Mouse (Mus musculus) T-helper 17 cell (primary cell): ENCODE measurements around the gene Il27.

Experiments
- in situ Hi-C, 2 experiments: fragments of 300-600 bp; cut with MboI, MseI; formaldehyde crosslinking; loops; 1 replicate in 1 of 2; 2 replicates in 1 of 2; pipeline ENCODE4 v1.15.1; 2025; ENCODE audit warnings: high pct_unique_total_duplicates in 2 of 2

Gene Il27

DNA sequence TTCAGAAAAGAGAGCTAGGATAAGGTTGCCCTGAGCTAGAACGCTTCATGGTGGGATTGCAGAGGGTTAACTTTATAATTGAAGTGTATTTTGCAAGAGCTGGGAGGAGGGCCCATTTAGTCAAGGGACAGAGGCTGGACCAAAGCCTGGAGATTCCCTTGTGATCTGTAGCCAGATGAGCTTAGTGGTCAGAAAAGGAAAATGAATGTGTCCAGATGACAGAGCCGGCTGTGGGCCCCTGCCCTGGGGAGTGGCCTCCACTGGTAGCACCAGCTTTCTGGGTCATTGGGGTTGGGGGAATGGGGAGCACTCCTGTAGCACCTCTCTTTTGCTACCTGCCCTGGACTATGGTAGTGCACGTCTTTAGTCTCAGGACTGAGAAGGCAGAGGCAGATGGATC is 12.3 kb upstream of the Il27 start:
- in situ Hi-C loops, result no loop called here

DNA sequence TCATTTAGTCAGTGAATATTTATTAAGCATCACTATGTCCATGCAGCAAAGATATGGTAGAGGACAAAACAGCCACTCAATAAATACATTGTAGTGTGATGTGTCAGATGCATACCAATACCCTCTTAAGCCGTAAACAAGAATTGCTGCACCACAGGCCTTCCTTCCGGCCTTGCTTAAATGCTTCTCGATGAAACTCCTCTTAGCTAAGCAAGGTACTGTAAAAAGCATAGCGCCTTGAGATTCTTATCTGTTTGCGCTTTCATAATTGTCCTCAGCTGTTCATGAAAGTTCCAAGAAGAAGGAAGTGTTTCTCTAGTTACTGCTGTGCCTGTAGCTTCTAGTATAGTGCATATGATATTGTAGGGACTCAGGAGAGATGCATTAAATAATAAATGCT is 11.9 kb upstream of the Il27 start:
- in situ Hi-C loops, result no loop called here

DNA sequence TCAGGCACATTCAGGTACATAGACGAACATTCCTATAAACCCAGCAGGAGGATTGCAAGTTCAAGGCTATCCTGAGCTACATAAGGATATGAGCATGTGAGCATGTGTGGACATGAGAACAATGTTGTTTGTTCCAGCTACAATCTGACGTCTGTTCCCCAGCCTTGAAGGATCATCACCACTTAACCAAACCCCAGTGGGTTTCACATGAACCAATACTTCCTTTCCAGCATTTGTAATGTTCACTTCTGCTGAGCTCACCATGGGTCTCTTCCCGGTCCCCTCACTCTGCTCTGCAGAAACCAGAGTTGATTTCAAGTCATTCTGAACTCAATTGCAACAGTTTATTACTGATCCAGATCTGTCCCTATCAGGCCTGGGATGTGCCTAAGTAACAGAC is 7.9 kb upstream of the Il27 start:
- in situ Hi-C loops, result no loop called here

DNA sequence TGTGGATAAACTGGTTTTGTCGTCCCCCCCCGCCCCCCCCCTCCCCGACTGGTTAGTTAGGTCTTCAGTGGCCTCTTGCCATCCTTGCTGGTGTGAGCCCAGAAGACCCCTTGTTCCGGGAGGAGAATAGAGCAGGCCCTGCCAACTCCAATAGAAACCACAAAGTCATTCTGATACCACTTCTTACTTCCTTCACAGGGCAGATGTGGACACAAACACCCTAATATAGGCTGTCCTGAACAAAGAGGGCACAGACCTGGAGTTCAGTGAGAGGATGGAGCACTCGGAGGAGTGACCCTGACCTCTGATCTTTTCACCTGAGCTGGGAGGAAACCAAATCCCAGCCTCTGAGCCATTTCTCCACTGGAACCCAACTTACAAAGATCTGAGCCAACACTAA is 7.2 kb upstream of the Il27 start:
- in situ Hi-C loops, result no loop called here

DNA sequence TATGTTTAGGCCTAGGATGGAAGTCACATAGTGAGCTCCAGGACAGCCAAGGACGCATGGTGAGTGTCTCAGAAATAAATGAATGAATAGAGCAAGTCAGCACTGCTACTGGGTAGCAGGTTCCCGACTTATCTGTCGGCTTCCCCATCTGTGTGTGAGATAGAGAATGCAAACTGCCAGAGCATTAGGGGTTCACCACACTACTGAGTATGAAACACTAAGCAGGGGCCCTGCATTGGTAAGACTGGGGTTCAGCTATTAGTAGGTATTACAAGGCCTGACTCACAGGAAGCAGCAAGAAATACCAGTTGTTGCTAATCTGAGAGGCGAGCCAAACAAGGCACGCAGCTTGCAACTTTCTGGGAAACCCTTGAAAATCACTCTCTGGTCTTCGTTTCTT is 4.2 kb upstream of the Il27 start:
- in situ Hi-C loops, result no loop called here

DNA sequence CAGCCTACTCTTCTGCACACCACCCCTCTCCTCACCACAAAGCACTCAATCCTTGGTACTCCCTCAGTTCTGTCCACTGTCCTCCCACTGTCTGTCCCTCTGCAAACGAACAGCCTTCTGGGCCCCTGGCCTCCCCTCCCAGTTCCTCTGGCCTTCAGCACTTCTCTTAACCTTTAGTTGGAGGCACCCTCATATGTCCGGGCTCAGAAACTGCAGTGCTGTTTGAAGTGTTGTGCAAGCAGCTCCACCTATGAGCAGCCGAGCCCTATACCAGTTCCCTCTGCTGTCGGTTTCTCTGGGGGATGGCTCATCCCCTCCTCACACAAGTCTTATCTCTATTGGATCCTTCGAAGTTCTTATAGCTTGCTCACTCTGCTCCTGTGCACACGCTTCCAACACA is 1.7 kb upstream of the Il27 start:
- in situ Hi-C loops, result no loop called here

DNA sequence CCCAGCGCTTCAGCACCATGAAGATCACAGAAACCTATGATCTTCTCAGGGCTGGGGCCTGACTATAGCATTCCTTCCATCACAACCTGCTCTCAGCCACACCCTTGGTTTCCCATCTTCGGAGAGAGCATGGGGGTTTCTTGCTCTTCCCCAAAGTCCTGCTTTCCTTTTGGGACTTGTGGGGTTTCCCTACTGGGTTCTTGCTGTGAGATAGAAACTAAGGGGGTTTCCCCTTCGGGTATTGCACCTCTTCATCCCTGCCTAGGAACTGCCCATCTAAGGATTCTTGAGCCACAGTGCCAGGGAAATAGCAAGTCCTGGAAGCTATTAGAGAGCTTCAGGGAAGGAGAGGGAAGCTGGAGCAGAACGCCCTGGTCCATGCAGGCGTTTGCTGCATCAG is 1.1 kb upstream of the Il27 start:
- in situ Hi-C loops, result no loop called here

DNA sequence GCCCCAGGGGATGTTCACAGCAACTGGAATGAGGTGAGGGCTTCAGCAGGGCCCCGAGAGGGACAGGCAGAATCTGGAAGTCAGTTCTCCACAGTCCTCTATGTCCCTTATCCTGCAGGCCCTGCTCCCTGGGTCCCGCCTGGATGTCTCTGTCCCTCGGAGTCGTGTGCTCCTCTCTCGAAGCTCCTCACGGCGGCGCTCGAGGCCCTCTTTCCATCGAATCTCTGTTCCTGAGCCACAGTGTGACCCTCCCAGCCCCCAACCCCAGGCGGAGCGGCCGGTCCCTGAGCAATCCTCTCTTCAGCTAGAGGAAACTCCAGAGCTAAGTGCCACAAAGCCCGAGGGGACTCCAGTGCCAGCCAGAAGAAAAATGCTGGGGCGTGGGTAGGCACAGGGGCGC is 7.0 kb downstream of the Il27 start:
- in situ Hi-C loops, result loop anchor here in 1 of 2 experiments (10.0 kb wide), 1 partner anchor 1937 kb away; the partner anchor contains the start of gene Bag3

DNA sequence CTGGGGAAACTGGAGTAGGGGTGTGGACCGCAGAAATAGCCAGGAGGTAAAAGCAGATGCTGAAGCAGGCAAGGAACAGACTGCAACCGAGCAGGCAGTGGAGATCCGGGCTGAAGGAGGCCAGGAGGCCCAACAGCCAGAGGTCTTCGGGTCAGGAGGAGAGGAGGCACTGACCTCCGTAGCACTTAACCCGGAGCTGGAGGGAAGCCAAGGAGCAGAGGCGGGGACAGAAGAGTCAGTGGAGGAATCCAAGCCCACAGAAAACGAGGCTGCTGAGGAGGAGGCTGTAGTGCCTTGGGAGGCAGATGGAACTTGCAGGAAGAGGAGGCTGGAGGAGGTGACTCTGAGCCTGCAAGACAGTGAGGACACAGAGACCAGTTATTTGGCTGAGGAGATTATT is 7.9 kb downstream of the Il27 start:
- in situ Hi-C loops, result loop anchor here in 1 of 2 experiments (10.0 kb wide), 1 partner anchor 1938 kb away; the partner anchor contains the start of gene Bag3

DNA sequence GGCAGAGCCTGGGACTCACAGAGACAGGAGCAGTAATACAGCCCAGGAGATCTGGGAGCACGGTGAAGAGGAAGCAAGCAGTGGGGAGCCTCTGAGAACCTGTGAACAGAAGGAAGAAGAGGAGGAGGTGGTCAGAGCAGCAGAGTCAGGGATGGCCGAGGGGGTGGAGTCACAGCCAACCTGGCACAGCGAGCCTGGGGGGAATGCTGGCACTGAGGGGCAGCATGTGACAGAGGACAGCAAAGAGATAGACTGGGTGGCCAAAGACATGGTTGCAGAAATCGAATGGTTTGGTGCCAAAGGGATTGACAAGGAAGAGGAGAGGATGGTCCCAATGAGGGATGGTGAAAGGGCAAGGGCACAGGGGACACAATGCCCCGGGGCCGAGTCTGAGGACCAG is 9.0 kb downstream of the Il27 start, which contains the start of gene Cln3:
Gene Cln3 (minus strand): TSS at position 101 of the 400 bp plus-strand sequence.
- in situ Hi-C loops, result loop anchor here in 1 of 2 experiments (10.0 kb wide), 1 partner anchor 1939 kb away; the partner anchor contains the start of gene Bag3

DNA sequence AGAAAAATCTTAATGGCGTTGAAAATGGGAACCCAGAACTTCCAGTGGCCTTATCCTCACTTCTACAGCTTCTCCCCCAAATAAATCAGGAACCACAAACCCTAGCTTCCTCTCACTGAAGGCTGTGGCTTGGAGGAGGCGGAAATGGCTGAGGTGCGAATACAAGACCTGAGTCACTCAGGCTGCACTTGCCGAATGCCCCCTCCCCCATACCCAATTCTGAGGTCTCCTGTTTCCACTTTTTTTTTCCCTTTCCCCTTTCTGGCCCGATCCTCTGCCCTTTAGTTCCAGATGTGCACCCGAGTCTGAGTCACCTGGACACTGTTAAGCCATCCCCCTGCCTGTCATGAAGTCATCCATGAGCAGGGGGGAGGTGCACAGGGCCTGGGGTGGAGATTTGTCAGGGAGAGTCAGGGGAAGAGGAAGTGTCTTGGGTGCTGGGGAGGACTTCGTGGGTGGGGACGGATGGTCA is 10.2 kb downstream of the Il27 start, which contains the start of gene Apobr:
Gene Apobr (plus strand): TSS at position 437 of the 472 bp plus-strand sequence.
- in situ Hi-C loops, result loop anchor here in 1 of 2 experiments (10.0 kb wide), 1 partner anchor 1940 kb away; the partner anchor contains the start of gene Bag3

DNA sequence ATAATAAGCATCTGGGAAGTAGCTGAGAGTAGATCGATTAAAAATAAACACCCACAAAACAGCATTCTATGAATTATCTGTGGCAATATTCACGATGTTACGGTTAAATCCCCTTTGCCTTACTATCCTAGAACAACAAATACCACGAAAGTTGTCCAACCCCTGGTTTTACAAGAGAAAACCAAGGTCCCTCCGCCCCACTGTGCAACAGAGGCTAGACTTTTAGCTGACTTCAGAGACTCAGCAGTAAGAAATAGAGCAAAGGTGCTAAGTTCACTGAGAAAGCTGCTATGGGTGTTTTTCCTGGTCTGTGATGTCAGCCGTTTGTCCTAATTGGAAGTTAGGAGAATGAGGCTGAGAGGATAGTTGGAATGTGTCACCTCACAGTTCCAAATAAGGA is 11.0 kb downstream of the Il27 start:
- in situ Hi-C loops, result loop anchor here in 1 of 2 experiments (10.0 kb wide), 1 partner anchor 1941 kb away; the partner anchor contains the start of gene Bag3

DNA sequence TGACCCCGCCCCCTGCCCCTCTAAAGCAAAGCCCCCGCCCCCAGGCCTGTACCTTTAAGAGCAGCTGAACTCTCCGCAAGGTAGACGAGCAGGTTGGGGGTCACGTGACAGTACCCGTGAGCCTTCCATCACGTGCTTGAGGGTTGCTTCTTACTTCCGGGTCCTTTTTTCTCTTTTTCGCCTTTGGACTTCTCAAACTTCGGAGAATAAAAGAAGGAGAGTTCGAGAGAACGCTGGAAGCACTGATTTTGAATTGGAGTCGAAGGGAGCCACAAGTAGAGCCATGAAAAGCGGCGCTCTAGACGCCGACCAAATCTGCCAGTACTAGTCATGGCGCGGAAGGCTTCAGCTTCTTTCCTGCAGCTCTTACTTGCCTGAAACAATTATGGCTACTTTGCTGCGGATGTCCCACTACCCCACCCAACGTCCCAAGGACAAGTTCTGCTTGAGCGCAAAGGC is 11.5 kb downstream of the Il27 start:
- in situ Hi-C loops, result loop anchor here in 1 of 2 experiments (10.0 kb wide), 1 partner anchor 1942 kb away; the partner anchor contains the start of gene Bag3

DNA sequence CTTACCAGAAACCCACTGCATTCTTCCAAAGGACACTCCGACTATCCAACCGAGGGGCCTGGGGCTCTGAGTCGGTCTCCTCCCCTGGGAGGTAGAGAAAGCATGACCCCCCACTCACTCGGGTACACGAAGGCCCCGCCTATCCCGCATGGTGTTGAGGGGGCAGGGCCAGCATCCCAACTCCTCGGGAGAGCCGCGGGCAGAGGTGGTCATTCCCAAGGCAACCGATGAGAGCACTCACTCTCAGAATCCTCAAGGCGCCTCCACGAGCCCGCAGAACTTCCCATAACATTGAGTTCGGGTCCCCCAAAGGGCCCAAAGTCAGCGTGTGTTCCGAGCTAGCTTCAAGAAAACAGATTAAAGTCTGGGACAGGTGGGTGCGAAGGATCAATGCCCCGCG is 12.0 kb downstream of the Il27 start:
- in situ Hi-C loops, result loop anchor here in 1 of 2 experiments (10.0 kb wide), 1 partner anchor 1942 kb away; the partner anchor contains the start of gene Bag3

DNA sequence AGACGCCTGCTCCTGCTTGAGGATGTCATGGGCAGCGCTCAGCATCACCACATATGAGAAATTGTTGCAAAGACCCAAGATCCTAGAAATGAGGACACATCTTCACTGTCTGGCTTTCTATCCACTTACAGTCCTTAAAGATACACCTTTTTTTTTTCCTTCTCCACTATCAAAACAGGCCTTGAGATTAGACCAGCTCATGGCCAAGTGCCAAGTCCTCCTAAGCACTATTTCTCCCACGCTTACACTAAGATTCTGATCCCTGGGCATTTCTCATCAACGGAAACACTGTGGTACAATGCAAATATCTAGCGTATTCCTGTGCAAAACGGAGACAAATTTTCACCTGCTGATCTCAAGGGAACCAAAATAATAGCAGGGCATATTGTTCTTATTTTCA is 13.1 kb downstream of the Il27 start:
- in situ Hi-C loops, result loop anchor here in 1 of 2 experiments (10.0 kb wide), 1 partner anchor 1943 kb away; the partner anchor contains the start of gene Bag3

DNA sequence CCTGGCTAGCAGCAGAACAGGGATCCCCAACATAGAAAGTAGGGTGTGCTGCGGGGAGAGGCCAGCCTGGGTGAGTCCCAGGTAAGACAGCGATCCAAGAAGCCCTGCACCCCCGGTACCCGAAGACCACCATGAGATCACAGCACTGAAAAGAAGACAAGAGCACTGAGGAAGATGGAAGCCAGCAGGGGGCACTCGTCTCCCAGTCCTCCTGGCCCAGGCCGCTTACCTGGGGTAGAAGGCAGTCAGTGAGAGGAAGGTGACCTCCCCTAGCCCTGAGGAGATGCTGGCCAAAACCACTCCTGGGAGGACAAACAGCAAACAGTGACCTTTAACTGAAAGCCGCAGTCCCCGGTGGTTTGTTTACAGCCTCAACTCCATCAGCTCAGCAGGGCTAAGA is 15.6 kb downstream of the Il27 start:
- in situ Hi-C loops, result loop anchor here (5.0 to 10.0 kb wide), 2 partner anchors 56 to 58 kb away; partner anchors contain the start of gene Nupr1 (in 1 of the 2)

DNA sequence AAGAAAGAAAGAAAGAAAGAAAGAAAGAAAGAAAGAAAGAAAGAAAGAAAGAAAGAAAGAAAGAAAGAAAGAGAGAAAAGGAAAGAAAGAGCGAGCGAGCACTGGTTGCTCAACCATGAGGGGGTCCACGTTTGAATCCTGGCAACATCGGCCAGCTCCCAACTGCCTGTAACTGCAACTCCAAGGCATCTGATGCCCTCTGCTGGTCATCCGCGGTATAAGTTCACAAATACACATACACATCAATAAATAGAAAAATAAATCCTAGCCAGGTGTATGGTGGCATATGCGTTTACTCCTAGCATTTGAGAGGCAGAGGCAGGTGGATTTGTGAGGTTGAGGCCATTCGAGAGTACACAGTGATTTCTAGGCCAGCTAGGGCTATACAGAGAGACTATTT is 17.8 kb downstream of the Il27 start:
- in situ Hi-C loops, result loop anchor here (5.0 to 10.0 kb wide), 2 partner anchors 58 to 60 kb away; partner anchors contain the start of gene Nupr1 (in 1 of the 2)

DNA sequence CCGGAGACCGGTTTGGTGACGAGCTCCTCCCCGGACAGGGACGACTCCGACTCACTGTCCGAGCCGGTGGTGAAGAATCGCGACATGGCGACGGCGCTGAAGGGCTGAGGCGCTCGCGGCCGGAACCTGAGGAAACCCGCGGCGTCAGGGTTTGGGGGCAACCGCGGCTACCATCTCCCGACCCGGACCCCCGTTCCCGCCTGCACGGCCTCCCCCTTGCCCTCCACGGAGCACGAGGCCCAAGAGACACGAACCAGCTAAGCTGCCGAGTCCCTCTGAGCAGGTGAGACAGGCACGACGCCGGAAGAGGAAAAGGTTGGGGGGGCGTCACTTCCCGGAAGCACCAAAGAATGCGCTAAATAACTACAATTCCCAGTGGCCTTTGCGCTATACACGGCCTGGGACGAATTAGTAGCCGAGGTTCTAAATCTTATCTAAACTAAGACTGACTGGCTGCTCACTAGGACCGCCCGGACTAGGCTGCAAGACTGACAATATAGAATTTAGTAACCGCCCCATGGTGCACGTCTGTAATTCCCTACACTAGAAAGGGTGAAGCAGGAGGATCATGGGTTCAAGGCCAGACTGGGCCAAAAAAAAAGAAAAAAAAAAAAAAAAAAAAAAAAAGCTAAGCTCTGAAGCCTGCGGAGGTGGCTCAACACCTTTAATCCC is 28.5 kb downstream of the Il27 start, which contains the start of gene Eif3c:
Gene Eif3c (minus strand): TSS at position 318 of the 672 bp plus-strand sequence.
- in situ Hi-C loops, result loop anchor here in 1 of 2 experiments (25.0 kb wide), 1 partner anchor 971 kb away; no protein-coding TSS in a partner anchor

DNA sequence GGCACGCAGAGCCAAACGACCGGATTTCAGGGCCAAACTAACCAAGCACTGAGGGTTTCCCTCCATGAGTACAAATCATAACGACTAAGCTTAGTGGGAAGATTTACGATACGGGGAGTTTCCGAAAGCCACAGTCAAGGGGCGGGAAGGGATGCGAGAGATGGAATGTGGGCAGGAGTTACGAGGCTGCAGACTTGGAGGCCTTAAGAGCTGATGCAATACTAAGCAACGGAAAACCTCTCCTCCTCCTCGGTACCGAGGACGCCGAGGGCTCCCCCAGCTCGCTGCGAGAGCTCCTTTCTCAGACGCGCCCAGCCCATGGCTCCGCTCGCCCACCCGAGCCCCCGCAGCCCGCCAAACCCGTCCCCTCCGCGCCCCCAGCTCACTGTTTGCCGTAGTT is 29.0 kb downstream of the Il27 start:
- in situ Hi-C loops, result loop anchor here in 1 of 2 experiments (25.0 kb wide), 1 partner anchor 972 kb away; no protein-coding TSS in a partner anchor

DNA sequence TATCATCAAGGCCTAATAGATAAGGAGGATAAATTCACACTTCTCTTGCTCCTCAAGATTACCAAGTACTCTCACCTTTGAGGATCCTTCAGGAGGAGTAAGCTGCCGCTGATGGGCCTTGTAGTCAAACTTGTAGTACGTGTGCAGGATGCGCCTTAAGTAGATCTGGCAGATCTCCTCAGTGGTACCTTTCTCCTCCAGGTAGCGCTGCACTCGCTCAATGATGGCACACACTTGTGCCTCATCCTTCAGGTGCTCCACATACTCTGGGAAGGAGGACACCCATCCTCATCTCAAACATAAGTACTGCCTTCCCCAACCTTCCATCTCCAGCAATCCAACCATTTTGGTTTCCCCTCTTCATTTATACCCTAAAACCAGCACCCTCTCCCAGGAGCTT is 38.1 kb downstream of the Il27 start:
- in situ Hi-C loops, result loop anchor here in 1 of 2 experiments (5.0 to 25.0 kb wide), 2 partner anchors 776 to 981 kb away; no protein-coding TSS in a partner anchor

DNA sequence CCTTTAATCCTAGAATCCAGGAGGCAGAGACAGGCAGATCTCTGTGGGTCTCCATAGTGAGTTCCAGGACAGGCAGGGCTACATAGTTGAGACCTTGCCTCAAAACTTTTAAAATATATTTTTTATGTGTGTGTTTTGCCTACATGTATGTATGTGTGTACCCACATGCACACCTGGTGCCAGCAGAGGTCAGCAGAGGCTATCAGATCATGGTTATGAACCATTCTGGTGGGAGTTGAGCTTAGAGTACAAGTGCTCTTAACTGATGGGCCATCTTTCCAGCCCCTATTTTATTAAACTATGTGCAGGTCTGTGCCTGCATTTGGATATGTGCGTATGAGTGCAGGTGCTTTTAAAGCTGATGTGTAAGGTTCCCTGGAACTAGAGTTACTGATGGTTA is 39.9 kb downstream of the Il27 start:
- in situ Hi-C loops, result loop anchor here in 1 of 2 experiments (5.0 to 25.0 kb wide), 2 partner anchors 778 to 983 kb away; no protein-coding TSS in a partner anchor

DNA sequence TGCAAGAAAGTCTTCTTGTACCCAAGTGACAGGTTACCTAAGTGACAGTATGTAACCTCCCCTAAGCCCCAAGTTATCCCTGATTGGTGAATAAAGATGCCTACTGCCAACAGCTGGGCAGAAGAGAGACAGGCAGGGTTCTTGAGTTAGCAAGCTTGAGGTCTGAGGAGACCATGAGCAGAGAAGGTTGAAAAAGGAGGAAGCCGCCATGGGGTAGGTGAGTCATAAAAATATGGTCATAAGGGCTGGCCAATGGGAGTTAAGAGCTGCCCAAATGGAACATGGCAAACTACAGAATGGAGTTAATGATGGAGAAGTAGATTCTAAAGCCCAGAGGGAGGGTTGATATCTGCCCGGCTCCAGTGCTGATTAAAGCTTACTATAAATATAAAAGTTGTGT is 49.1 kb downstream of the Il27 start:
- in situ Hi-C loops, result loop anchor here in 1 of 2 experiments (5.0 kb wide), 1 partner anchor 53 kb away; no protein-coding TSS in a partner anchor
